Mouse (Mus musculus) cerebellum, adult 8-10 months (tissue): ENCODE measurements around the gene Klf13.

ENCODE experiments used
- DNase-seq: peaks from one replicate; pipeline ENCODE4 v3.0.0; 2022

The Klf13 gene

DNA sequence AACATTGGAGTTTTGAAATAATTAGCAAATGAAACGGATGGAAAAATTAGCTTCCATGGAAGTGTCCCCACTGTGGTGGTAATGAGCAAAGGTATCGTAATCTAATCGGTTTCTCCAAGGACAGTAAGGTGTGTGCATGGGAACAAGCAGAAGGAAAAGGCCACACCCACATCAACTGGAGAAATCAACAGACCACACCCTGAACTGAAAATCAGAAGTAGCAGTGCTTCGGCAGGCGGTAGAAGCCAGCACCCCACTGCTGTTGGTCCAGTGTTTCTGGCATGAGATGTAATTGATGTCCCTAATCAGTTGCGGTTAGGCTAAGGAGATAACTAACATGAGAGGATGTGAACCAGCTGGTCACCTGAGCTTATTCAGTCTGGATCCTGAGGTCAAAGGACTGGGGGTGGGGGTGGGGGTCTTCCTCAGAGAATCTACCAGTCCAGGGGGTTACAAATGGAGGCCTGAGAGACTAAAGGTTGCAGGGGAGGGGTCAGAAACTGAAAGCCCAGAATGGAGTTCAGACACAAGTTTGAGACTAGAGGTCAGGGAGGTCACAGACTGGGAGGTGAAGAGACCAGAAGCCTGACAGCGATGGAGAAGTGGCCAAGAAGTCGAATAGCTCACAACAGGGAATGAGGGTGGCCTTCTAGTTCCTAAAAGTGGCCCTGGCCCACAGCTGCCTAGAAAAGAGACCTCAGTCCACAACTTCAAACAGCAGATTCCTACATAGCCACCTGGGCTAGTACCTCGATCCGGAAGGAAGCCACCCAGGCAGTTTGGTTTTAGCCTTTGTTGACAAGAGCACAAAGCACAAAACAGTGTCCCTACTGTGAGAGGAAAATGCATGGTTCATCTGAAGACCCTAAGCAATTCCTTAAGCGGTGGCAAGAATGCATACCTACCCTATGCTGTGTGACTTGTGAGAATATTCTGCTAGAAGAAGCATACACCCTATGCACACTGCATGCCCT is 9.1 kb upstream of the Klf13 start:
- DNase-seq, result no peak

DNA sequence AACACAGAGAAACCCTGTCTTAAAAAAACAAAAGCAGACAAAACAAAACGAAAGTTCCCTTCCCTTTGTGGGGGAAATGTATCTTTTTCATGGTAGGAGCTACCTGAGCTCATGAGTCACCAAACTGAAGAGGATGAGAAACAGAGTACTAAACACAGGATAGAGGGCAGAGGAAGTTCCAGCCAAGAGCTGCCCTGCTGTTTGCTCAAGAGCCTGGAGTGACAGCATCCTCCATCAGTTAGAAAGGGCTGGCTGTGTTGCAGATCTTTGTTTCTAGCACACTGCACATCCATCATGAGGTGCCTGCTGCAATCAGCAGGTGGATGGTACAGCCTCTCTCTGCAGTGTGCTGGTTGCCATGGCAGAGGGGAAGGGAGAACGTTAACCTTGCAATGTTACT is 5.2 kb upstream of the Klf13 start:
- no peak for DNase-seq

DNA sequence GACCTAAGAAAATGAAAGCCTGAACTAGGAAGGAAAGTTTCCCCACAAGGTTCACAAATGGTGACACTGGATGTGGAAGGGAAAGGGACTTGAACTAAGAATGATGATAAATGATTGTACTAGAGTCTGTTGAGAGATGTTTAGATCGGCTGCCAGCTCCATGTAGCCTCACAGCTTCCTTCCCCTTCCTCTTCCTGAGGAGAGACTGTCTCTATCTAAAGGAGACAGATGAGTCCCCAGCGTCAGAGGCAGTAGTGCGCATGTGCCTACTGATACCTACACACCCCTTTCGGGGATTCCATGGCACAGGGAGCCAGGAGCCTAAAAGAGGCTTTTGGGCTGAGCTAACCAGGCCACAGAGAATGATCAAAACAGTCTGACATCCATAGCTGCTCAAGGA is 2.8 kb upstream of the Klf13 start:
- DNase-seq, result no peak

DNA sequence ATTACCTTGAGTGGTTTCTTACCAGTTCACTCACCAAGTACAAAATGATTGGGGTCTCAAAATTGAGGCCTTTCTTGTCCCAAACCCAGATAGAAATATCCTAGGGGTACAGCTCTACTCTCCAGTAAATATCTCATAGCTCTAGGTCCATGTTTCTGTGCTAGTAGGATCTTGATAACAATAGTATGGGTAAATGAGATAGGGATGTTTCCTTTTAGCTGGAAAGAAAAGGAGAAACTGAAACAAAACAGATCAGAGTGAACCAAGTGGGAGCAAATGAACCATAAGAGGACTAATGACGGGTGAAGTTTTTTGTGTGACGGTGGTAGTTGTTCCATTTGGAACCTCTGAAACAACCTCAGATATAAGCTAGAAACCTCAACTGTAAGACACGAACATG is 2.3 kb upstream of the Klf13 start:
- DNase-seq, result no peak

DNA sequence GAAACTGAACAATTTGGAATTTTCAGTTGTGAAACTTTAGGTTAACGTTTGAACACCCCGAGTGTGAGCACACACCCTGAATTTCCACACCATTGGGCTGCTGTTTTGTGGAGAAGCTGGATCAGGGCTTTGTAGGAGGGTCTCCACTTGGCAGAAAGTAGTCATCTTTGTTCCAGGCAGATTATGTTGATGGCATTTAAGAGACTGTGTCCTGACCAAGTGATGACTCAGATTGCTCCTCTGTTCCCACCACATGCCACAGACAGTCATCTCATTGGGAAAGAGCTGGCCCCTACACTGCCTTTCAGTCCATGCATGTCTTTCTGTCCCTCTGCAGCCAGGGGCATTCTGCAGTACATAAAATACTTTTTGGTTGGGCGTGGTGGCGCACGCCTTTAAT is 1.6 kb upstream of the Klf13 start:
- no peak for DNase-seq

DNA sequence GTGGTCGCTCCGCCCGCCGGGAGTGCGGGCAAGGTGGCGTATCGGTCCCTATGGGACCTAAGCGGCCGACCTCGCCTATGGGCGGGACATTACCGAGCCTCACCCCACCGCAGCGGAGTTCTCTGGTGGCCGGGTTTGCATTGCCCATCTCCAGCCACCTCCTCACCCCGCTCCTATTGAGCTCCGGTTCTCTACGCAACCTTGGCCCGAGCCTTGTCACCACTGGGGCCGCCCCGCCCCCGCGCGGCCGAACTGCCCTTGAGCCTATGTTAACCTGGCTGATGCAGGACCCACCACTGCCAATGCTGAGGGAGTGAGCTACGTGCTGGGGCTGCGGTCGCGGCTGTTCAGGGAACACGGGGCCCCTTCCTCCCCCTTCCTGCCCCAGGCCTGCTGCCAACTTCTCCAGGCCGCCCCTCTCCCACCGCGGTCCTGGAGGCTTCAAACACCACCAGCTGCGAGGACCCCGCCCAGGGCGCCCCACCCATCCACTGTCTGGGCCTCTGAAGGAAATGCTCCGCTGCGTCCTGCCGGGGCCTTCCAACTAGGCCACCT is 759 bp upstream of the Klf13 start:
- no peak for DNase-seq

DNA sequence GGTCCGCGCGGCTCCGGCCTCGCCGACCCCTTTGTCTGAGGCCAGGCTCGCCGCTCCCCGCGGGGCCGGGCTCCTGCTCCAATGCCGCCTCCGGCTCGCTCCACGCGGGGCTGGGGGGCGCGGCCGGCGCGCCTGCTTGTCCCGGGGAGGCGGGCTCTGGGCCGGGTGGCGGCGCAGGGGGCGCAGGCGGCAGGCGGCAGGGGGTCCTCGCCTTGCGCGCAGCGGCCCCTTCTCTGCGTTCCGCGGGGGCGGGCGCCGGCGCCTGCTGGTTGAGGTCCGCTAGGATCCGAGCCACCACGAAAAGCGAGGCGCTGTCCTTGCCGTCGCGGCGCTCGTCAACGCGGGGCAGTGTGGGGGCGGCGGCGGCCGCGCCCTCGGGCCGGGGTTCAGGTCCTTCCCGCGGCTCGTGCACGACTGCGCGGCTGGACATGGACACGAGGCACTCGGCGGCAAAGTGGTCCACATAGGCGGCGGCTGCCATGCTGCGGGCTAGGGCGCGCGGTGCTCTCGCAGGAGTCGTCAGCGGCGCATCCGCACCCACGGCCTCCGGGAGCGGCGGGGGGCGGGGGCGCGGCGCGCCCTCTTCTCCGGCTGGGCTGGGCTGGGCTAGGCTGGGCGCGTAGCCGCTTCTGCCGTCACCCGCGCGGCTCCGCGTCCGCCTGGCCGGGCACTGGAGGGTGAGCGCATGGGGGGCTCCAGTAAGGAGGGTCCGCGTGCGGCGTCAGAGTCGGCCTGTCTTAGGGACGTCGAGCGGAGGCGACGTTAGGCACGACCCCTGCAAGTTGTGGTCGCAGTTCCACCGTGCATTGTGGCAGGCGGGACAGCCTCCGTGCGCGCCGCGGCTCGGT is 425 bp downstream of the Klf13 start:
- peak; percentile 72 for DNase-seq

DNA sequence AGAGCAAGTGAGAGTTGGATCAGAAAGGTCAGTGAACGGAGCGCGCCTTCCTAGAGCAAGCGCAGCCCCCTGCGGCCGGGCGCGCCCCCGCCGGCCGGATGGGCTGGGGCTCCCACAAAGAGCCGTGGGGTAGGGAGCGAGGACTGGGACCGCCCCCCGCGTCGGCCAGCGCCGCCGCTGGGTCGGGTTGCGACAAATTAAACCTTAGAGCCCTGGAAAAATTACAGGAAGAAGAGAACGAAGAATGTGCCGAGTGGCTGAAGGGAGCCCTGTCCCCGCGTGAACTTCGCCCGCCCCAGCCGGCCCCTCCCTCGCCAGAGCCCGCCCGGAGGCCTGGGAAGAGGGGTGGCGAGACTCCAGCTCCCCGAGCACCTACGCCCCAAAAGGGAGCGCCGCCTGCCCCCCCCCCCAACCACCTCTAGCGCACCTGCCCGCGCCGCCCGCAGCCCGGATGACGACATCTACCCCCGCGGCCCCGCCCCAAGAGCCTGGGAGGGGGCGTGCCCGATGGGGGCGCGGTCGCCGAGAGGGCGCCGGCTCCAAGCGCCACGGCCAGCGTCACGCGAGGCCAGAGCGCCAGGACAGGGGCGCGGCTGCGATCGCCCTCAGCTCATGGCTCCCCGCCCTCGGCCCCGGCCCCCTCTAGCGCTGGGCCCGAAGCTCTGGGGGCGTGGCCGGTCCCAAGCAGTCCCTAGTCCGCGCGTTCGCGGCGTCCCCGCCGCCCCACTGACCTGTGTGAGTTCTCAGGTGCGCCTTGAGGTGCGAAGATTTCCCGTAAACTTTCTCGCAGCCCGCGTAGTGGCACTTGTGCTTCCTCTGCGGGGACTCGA is 1.3 kb downstream of the Klf13 start:
- peak; percentile 80 for DNase-seq

DNA sequence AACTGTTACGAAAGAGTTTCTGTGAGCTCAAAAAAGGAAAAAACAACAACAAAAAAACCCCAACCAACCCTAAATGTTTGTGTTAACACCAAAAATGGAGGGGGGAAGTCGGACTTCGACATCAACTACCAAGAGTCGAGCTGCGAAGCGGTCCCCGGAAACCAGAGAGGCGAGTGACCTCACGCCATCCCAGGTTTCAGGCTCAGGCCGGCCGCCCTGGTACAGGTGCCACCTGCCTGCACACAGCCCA is 1.8 kb downstream of the Klf13 start:
- DNase-seq, result no peak

DNA sequence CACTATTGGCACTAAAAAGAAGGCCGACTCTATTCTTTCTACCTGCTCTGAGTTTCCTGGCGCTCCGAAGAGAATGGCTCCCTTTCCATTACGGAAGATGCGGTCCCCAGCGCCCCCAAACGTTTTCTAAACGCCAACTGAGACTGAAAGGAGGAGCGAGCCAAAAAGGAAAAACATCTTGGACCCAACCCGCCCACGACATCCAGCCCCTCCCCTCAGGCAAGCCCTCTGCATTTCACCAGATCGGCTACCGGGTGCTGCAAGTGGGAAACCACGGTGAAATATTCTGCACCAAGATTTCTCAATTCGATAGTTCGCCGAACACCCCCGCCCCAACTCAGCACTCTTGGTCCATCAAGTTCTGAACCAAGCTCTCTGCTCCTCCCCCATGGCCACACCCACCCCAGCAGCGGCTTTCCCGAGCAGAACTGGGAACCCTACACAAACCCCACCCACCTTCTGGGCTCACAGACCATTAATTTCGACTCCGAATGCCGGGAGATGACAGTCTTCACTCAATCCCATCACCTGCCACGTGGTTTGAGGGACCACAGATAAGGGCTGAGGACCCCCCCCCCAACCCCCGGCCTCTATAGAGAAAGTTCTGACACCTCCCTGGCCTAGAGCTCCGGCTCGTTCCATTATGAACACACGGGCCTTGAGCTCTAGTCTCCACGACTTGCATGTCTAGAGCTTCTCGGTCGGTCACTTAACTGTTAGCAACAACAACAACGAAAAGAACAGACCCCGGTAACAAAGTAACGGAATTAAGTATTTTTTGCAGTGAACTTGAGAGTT is 2.3 kb downstream of the Klf13 start:
- peak; percentile 78 for DNase-seq

DNA sequence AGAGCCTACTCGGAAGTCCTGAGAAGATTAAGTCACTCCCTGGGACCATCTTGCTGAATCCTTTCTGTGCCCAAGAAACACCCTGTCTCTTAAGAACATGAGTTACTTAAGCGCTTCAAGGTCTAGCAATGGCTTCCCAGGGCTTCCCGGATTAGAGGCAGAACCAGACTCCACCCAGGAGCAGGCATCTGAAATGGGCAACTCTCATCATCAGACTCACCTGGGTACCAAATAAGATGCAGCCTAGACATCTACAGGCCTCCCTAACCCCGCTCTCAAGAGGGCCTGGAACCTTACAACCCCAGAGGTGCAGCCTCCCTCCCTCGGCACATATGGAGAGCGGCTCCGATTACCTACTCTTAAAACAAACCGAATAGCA is 2.9 kb downstream of the Klf13 start:
- peak; percentile 66 for DNase-seq

DNA sequence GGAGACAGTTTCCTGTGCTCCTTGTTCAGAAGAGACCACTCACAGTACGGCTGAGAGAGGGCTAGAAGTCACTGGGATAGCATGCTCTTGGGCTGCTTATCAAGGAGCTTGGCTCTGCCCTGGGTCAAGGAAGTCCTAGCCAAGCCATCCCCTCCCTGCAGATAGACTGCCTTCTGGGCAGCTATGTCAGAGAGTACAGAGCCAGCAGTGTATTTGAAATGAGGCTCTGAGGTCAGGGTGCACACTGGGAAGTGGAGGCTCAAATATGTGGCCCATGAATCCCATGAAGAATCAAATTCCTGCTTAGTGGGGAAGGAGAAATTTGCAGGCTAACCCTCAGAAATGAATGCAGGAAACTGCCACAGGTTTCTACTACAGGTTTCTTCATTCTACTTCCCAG is 4.2 kb downstream of the Klf13 start:
- peak; percentile 53 for DNase-seq

DNA sequence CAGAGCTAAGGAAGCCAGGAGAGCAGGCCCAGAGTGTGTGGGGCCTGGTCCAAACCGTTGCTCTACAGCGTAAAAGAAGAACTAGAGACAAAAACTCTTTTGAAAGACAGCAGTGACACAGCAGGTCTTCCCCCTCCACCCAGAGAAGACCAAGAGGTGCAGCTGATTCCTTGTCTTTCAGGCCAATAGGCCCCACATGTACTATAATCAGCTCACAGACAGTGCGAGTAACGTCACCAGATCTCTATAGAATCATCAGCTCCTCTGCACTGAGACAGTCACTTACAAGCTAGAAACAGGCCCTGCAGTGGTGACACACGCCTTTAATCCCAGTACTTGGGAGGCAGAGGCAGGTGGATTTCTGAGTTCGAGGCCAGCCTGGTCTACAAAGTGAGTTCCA is 4.8 kb downstream of the Klf13 start:
- DNase-seq, result no peak

DNA sequence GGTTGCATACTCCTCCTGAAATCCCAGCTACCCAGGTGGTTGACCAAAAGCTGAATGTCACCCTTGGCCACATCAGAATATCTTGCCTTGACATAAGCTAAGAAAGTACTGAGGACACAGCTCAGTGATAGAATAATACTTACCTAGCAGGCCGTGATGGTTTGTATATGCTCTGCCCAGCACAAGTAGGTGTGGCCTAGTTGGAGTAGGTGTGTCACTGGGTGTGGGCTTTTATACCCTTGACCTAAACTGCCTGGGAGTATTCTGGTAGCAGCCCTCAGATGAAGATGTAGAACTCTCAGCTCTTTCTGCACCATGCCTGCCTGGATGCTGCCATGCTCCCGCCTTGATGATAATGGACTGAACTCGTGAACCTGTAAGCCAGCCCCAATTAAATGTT is 6.3 kb downstream of the Klf13 start:
- DNase-seq, result no peak

DNA sequence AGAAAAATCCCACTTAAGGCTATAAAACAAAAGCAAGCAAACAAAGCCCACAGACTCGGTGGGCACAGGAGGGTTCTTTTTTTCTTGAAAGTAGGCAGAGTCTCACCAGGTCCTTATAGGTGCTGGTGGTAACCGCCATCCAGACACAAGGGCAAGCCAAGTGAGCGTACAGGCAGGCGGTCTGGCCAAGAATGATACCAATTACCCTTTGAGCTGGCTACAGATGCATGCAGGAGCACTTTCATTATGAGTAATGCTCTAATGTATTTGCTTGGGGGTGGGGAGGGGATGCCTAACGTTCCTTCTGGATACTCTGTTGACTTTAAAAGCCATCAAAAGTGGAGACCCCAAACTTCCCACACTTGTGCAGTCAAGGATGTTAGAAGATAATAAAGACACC is 7.9 kb downstream of the Klf13 start:
- no peak for DNase-seq

DNA sequence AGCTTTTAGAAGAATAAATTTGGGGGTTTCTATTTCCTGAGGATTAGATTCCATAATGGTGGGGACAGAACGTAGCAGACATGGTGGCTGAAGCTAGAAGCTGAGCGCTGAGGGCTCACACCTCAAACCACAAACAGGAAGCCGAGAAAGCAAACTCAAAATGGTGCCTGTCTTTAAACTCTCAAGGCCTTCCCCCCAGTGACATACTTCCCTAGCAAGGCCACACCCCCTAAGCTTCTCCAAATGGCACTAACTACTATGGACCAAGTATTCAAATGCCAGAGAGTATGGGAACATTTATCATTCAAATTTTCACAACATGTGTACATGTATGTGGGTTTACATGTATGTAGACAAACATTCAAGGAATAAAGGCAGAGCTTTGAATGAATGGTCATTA is 8.6 kb downstream of the Klf13 start:
- no peak for DNase-seq

DNA sequence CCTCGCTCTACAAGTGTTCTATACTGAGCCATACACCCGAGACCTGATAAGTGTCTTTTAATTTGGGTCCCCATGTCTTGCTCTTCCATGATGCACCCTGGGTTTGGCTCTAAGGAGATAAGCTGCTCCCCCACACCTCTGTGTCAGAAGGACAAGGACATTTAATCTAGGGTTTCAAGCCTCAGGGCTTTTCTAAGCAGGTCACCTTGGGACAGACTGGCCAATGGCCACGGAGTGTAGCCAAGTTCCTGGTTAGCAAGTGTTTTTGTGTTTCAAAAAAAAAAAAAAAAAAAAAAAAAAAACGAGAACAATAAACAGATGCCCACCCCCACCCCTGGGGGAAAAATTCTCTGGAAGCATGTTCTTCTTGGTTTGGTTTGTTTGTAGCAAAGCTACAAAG is 9.6 kb downstream of the Klf13 start:
- DNase-seq, result no peak

DNA sequence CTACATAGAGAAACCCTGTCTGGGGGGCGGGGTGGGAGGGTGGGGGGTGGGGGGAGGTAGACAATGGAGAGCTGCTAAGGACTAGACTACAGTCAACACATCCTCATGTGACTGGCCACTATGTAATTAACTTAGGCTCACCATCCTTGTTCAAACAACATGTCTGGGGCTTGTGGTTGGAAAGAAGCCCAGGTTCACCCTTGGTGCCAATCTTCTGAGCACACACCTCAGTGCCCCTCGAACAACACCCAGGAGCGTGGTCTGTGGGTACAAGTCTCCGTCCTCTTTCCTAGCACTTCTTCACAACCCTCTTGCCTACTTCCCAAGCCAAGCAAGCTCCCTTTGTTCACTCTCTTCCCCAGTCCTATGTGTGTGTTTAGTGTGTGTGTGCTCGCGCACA is 11.6 kb downstream of the Klf13 start:
- DNase-seq, result no peak

DNA sequence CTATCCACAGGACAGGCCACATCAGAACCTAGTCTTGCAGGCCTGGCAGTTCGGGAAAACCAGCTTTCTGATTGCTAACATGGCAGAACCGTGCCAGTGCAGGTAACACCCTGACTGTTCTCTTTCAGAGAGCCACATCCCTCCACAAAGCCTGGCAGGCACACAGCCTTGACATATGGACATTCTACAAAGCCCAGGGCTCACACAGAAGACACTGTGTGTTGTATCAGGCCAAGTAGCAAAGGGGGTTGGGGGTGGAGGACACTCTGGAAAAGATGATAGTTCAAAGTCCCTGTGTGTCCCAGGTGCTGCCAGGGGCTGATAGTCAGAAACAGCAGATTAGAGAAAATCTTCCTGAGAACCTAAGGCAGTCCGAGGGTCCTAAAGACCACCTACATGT is 12.2 kb downstream of the Klf13 start:
- DNase-seq, result no peak

DNA sequence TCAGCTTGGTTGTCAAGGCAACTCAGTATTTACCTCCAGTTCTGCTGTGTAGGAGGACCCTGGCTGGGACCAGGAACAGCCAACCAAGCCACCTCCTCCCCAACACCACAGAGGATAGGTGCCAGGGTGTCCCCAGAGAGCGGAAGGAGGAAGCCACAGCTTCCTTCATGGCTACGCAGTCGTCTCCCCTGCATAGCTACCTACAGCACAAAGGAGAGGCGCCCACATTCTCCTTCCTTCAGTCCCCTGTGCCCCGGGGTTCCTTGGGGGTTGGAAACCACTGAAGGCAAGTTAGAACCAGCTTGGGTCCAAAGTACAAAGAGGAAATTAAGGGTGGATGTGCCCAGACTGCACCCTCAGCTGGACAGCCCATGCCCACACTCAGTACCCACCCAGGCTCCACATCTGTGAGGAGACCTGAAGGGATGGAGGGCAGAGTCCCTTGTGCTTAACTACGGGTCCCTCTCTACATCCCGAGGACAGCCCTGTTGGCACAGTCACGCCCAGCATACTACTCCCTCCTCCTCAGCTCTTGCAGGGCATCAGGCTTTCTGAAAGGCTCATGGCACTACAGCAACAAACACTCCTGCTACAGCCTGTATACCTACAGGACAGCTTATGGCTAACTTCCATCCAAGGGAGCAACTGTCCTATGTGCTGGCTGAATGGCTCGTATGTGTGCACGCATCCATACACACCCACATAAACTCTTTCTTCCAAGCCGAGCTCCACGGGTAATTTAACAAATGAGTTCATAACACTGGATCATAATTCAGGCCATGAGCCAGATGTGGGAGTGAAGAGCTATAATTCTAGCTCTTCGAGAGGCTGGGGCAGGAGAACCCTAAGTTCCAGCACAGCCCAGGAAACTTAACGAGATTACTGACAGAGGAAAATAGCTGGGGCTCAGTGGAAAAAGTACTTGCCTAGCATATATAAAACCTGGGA is 13.0 kb downstream of the Klf13 start:
- no peak for DNase-seq

DNA sequence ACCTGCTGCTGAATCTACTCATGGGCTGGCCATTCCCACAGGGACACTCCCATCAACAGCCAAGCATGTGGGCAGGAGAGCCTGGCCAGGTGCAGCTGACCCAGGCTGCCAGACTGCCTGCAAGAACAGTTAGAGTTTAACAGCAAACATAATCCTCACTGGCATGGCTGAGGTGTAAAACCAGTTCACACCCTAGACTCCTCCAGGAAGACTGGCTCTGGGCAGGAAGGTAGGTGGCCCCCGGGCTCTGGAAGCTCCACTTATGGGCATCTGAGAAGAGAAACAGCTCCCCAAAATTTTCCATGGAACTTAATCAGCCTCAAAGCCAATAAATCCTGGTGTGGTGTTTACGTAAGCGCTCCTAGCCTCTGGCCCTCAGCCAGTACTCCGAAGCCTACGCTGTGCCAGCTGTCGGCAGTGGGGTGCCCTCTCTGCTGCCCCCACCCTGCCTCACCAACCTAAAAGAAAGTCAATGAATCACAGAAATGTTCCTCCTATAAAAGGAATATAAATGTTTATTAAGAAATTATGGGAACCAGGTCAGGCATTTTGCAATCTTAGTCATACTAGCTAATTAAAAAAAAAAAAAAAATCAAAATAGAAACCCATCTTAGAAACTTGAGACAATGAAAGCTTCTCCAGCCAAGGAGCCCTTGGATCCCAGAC is 13.8 kb downstream of the Klf13 start:
- DNase-seq, result peak; percentile 77
